ENCODE assay signal across 11 mouse cellular contexts in the genomic region with DNA sequence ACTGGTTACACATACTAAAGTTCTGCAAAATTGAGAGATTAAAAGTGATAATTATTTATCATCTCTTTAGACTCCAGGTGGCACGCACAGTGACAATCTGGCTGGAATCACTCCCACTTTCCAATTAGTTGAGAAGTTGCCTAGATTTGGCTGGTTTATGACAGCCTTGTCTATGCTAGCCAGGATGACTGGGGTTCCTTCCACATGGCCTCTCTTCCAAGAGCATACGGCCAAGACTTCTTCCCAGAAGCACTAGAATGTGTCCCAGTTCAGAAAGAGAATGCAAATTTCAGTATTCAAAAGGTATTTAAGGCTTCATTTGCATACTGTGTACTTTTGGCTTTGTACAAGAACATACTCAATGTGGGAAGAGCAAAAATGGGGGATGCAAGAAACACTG.
DNase-seq lines count a peak whose midpoint lies in the region; TF ChIP-seq lines count a peak whose summit lies in the region.
"Had no signal": no experiment of that assay in that cellular context is flagged by ENCODE, and none has a peak within 500 bp of the region (broad histone marks: within the 10 kb centered on the region; RNA-seq: fewer than 3 reads in every experiment).

No protein-coding gene starts in this region.

- TF ChIP-seq POLR2A in brain, embryonic 14.5 days (IDR thresholded peaks at IDR 0.05; ENCODE audit: borderline replicate concordance, extremely low read depth, insufficient read depth, insufficient read length, poor library complexity, severe bottlenecking) = no peak

- intact Hi-C loops in left cerebral cortex, postnatal 14 days (cut with DNase I) = no loop called here

- no peak for TF ChIP-seq CTCF in brain, embryonic 14.5 days (IDR thresholded peaks at IDR 0.05; ENCODE audit: borderline replicate concordance, extremely low read depth, insufficient read depth, insufficient read length)

- peak; percentile 89 for DNase-seq in brain, embryonic 14.5 days (ENCODE audit: low read depth)
- DNase-seq in cerebellum, adult 18-20 months = peak; percentile 47 to 49
- DNase-seq in layer of hippocampus, adult 11-12 months (ENCODE audit: low spot score) = peak; percentile 69
- peak; percentile 10 to 63 for DNase-seq in left cerebral cortex, postnatal 14 days (ENCODE audit: low spot score in 2 of 2)
- no peak for DNase-seq in natural killer cell, adult 2 months (ENCODE audit: low spot score in 2 of 2)
- DNase-seq in spleen, adult 18-20 months = no peak
- no peak for DNase-seq in ovary, adult 18-20 months (ENCODE audit: low spot score)
- DNase-seq: kidney, postnatal 14 days; liver; lung, postnatal 14 days; thymus, postnatal 14 days had no signal

Comparison
In these comparisons a context has a peak if more than half of its experiments do, and no peak if none do; other contexts are left out.
1. DNase-seq: peak in brain, embryonic 14.5 days (single experiment), cerebellum, adult 18-20 months (2 of 2), layer of hippocampus, adult 11-12 months (single experiment) and left cerebral cortex, postnatal 14 days (2 of 2); none in natural killer cell, adult 2 months (0 of 2), spleen, adult 18-20 months (0 of 2) and ovary, adult 18-20 months (single experiment).